Mouse (Mus musculus): ENCODE data around the gene D430042O09Rik.

Gene D430042O09Rik

GRCm38 (mm10) chr7:125787046-125787445, 79.4 kb downstream of the D430042O09Rik start:
- in situ Hi-C loops (cut with MboI; ENCODE audit: low sequenced_read_pairs), result no loop called here

- in situ Hi-C loops (cut with MboI; ENCODE audit: low sequenced_read_pairs), result no loop called here
Measured at GRCm38 (mm10) chr7:125790039-125790438, 82.4 kb downstream of the D430042O09Rik start.

GRCm38 (mm10) chr7:125806571-125806970, 98.9 kb downstream of the D430042O09Rik start:
- in situ Hi-C loops (cut with MboI; ENCODE audit: low sequenced_read_pairs), result no loop called here

- in situ Hi-C loops (cut with MboI; ENCODE audit: low sequenced_read_pairs), result no loop called here
Measured at GRCm38 (mm10) chr7:125808210-125808609, 100.5 kb downstream of the D430042O09Rik start.

DNA sequence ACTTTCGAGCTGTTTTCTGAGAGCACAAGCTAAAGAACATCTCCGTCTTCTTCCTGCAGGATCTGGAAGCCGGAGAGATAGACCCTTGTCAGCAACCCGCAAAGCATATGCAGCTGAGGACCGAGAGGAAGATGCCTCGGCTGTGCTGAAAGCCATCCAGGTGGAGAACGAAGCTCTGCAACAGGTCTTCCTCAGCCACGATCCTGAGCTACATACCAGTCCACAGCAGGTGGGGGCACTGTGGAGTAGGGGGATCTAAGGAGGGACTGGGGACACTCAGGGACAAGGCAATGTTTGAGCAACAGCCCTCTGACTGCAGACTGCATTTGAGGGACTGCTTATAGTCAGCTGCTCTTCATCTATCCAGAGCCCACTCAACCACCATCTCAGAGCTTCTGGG, 105.0 kb downstream of the D430042O09Rik start:
- in situ Hi-C loops (cut with MboI; ENCODE audit: low sequenced_read_pairs), result no loop called here

DNA sequence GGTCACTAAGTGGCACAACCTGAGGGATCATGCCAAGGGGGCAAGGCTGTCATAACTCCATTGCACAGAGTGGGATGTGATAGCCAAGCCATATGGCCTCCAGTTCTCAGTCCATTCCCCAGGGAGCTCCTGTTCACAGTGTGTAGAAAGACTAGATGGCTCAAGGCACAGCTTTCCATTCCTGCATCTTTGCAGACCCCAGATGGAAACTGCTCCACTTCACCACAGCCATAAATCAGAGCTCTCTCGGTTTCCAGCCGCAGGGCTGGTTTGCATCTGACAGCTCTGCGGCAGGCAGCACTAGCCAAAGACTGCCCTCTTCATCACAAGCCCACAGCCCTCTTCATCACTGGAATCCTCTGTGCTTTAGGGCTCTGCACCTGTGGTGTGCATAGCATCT, 108.0 kb downstream of the D430042O09Rik start:
- in situ Hi-C loops (cut with MboI; ENCODE audit: low sequenced_read_pairs), result no loop called here

DNA sequence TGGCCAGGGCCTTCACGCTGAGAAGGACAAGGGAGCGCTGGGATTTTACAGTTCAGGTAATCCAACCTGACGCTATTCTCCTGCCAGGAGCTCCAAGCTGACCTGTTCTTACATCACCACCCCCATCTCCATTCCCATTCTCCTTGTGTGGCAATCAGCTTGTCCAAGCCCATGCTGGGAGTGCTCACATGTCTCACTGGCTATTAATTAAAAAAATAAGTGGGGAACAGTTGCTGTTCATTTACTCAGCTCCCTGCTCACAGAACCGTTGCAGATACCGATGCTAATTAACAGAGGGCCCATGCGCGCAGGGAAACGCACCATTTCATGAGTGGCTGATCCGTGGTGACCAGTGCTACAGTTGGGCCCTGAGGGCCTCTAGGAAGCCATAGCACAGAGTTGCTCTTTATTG, 110.6 kb downstream of the D430042O09Rik start:
- in situ Hi-C loops (cut with MboI; ENCODE audit: low sequenced_read_pairs), result no loop called here

GRCm38 (mm10) chr7:125820233-125820632, 112.5 kb downstream of the D430042O09Rik start:
- in situ Hi-C loops (cut with MboI; ENCODE audit: low sequenced_read_pairs), result no loop called here

DNA sequence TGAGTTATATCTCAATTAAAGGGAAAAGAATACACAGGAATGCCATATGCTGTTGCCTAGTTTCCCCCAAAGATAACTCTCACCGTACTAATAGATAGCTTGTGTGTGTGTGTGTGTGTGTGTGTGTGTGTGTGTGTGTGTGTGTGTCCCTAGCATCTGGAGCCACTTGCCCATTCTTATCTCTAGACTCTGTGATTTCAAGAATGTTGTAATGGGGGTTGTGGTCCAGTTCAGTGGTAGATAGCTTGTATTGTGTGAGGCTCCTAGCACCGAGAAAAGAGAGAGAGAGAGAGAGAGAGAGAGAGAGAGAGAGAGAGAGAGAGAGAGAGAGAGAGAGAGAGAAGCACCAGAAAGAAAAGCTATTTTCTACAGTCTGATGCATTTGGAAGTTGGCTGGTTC, 118.7 kb downstream of the D430042O09Rik start:
- in situ Hi-C loops (cut with MboI; ENCODE audit: low sequenced_read_pairs), result no loop called here

GRCm38 (mm10) chr7:125826887-125827286, 119.2 kb downstream of the D430042O09Rik start:
- in situ Hi-C loops (cut with MboI; ENCODE audit: low sequenced_read_pairs), result no loop called here

DNA sequence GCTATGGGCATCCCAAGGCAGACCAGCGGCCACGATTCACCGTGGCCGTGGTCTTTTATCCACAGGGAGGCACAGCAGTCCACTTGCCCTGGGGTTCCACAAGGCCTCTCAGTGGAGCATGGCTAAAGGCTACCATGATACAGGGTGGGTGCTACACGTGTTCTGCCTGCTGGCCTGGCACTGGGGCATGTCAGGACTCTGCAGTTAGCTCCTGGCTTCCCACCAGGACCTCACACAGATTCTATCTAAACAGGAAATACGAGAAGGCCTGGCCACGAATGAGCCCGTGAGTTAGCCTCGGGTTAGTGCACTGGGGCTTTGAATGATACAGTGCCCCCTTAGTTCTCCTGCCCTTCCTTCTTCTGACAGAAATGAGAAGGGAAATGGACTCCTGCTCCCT, 119.7 kb downstream of the D430042O09Rik start:
- in situ Hi-C loops (cut with MboI; ENCODE audit: low sequenced_read_pairs), result no loop called here

GRCm38 (mm10) chr7:125828561-125828960, 120.9 kb downstream of the D430042O09Rik start:
- in situ Hi-C loops (cut with MboI; ENCODE audit: low sequenced_read_pairs), result no loop called here

DNA sequence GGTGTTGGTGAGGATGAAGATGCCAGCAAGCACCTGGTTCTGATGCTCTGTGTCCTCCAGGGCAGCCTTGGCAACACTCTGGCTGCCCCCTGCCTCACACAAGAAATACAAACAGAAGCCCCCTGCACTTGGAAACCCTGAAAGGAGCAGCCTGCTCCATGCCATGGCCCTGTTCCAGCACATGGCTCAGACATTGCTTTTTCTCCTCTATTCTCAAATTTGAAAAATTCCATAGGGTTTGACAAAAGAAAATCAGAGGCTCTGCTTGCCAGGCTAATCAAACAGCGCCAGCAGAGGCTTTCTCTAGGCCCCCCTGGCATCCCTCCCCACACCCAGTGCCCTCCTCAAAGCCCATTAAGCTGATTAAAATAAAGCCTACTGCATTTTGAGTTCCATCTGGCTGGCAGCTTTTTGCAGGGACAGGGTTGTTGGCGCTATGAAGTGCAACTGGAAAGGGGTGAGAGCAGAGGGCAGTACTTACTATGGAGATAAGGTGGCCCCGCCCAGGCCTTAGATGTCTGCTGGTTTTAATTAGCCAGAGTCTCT, 121.5 kb downstream of the D430042O09Rik start:
- in situ Hi-C loops (cut with MboI; ENCODE audit: low sequenced_read_pairs), result no loop called here

DNA sequence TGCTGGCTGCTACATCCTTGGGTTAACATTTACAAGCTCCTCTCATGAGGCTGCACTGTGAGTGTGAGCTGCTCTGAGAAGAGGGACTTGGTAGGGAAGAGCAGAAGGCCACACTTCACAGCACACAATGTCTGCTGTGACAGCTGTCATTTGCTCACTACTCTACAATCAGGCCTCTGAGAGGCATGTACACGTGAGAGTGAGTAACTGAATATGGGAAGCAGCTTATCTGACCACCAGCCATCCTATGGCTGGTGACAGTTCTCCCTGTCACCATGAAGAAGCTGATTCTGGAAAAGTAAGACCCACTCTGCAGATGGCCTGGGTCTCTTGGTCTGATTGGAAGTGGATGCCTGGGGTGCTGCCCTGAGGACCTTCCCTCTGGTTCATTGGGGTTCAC, 125.1 kb downstream of the D430042O09Rik start:
- in situ Hi-C loops (cut with MboI; ENCODE audit: low sequenced_read_pairs), result no loop called here

DNA sequence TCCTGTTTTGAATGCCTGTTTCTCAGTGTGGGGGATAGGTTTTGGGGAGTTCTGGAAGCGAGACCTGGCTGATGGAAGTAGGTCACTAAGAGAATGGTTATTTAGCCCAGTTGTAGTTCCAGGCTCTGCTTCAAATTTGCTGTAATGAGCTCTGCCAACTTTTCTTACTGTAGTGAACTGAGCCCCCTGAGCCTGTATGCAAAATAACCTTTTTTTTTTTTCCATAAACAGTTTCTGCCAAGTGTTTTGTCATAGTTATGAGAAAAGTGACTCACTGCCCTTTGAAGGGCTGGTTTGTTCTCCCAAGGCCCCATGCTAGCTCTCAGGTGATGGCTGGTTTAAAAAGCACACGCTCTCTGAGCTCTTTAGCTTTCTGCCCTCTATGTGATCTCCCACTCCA, 125.8 kb downstream of the D430042O09Rik start:
- in situ Hi-C loops (cut with MboI; ENCODE audit: low sequenced_read_pairs), result no loop called here

- in situ Hi-C loops (cut with MboI; ENCODE audit: low sequenced_read_pairs), result no loop called here
Measured at GRCm38 (mm10) chr7:125838078-125838742, 130.5 kb downstream of the D430042O09Rik start.

GRCm38 (mm10) chr7:125845611-125846010, 137.9 kb downstream of the D430042O09Rik start:
- in situ Hi-C loops (cut with MboI; ENCODE audit: low sequenced_read_pairs), result no loop called here

DNA sequence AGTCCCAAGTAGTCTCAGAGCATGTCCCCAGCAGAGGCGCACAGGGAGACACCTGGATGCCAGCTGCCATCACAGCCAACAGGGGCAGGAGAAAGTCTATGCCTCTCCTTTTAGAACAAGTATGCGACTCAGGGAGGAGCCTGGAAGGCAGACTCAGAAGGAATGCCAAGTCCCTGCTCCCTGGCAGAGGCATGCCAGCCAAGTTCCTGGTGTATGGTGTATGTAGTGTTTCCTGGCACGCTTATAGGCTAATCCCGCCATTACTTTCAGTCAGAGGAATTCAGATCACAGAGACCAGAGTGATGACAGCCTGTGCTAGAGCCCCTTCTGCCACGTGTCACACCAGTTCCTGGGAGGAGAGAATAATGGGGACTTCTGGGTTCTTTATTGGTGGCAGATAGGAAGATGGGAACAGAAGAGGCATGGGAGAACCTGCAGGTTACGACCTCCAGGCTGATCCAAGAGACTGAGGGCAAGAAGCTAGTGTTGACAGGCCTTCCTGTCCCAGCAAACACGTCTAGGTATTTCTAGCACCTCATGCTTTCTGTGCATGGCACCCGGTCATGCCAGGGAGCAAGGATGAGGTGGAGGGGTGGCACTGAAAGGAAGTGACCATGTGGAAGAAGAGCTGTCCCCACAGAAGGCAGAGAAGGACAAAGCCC, 139.3 kb downstream of the D430042O09Rik start:
- in situ Hi-C loops (cut with MboI; ENCODE audit: low sequenced_read_pairs), result no loop called here

- in situ Hi-C loops (cut with MboI; ENCODE audit: low sequenced_read_pairs), result no loop called here
Measured at GRCm38 (mm10) chr7:125847528-125847866, 139.8 kb downstream of the D430042O09Rik start.

DNA sequence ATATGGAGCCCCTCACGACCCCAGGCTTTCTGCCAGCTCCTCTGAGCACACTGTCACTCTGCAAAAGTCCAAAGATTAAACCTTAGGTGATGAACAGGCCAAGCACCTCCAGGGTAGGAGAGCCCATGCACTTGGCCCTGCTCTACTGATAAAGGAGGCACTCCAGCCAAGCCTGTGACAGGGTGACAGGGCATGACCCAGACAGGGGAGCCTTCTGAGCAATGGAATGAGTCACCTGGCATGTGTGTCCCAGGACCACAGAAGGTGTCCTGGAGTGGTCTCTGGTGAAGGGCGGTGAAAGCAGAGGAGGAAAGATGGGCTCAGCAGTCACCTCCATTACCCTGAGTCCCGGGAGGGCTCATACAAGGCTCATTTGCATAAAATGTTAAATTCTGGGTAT, 151.9 kb downstream of the D430042O09Rik start:
- in situ Hi-C loops (cut with MboI; ENCODE audit: low sequenced_read_pairs), result no loop called here

- in situ Hi-C loops (cut with MboI; ENCODE audit: low sequenced_read_pairs), result no loop called here
Measured at GRCm38 (mm10) chr7:125860421-125860820, 152.7 kb downstream of the D430042O09Rik start.

DNA sequence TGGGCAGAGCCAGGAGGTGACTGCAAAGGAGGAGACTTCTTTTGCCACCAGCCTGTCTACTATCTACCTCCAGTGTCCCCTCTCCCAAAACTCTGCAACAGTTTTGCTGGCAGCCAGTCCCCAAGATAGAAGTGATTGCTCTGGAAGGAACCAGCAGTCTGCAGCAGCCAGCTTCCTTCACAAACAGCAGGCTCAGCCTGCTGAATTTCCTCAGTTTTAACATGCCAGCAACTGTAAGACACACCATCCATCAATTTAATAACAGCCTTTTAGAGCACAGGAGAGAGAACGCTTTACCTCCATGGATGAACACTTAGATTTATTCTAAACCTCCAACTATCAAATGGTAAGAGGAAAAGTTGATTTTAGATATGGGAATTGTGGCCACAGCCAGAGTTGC, 156.3 kb downstream of the D430042O09Rik start:
- in situ Hi-C loops (cut with MboI; ENCODE audit: low sequenced_read_pairs), result no loop called here
